Mouse (Mus musculus): ENCODE measurements around the gene Aqp11. TPM values are rescaled to one million over a fixed set of nuclear protein-coding genes. Genes with fewer than 3 reads are reported as not detected.
A peak's percentile ranks its signal among the peaks of the same experiment; 100 is the strongest.

Gene Aqp11
- 19.4 and 22.1 TPM in 2 replicates for polyA plus RNA-seq (2015; fragmentation: Nextera tagmentation; extraction: Ambion mirVana)

GRCm38 (mm10) chr7:97737638-97738456, at the start of gene Aqp11:
TSS of gene Aqp11 (minus strand) at chr7:97738289.
- Histone ChIP-seq H3K9me3 (no peaks in the 10 kb centered on the region), H3K4me3 (peak within 1 kb of the TSS; percentile 62), H3K27ac (replicated peaks) (peak within 1 kb of the TSS; percentile 18; the same call in 1 of the 2 replicates), H3K27me3 (no peaks in the 10 kb centered on the region), H3K4me1 (replicated peaks) (peaks cover 21% of the 10 kb centered on the region), H3K36me3 (no peaks in the 10 kb centered on the region), H3K9ac (peak within 1 kb of the TSS; percentile 59), H3K4me2 (peak within 1 kb of the TSS; percentile 92)
- WGBS, result under 1% methylated on average over 55 of the region's 64 CpGs
- ATAC-seq (ENCODE audit: low FRiP score, low read depth), result peak; percentile 93

GRCm38 (mm10) chr7:97783523-97783922, 45.4 kb upstream of the Aqp11 start:
- Histone ChIP-seq H3K27me3 (no peaks in the 10 kb centered on the region), H3K4me2 (no peak overlapping the region), H3K4me3 (no peak overlapping the region), H3K27ac (replicated peaks) (no peak overlapping the region), H3K36me3 (no peaks in the 10 kb centered on the region), H3K9ac (no peak overlapping the region), H3K9me3 (no peaks in the 10 kb centered on the region), H3K4me1 (replicated peaks) (no peaks in the 10 kb centered on the region)
- 65% methylated on average over 5 of the region's 5 CpGs for WGBS
- ATAC-seq (ENCODE audit: low FRiP score, low read depth), result no peak

GRCm38 (mm10) chr7:97781496-97781895, 43.4 kb upstream of the Aqp11 start:
- no peak for ATAC-seq (ENCODE audit: low FRiP score, low read depth)
- no peaks in the 10 kb centered on the region for H3K27me3 ChIP-seq
- 70% methylated on average over 8 of the region's 8 CpGs for WGBS
- H3K27ac ChIP-seq (replicated peaks), result no peak overlapping the region
- no peak overlapping the region for H3K4me3 ChIP-seq
- no peak overlapping the region for H3K4me2 ChIP-seq
- no peaks in the 10 kb centered on the region for H3K4me1 ChIP-seq (replicated peaks)
- H3K9me3 ChIP-seq, result 0 out of 2 replicates have a peak, but pooled peaks cover 3% of the 10 kb centered on the region
- H3K9ac ChIP-seq, result no peak overlapping the region
- no peaks in the 10 kb centered on the region for H3K36me3 ChIP-seq

- no peak overlapping the region for H3K27ac ChIP-seq (replicated peaks)
- 0 out of 2 replicates have a peak, but pooled peaks cover 5% of the 10 kb centered on the region for H3K9me3 ChIP-seq
- no peaks in the 10 kb centered on the region for H3K36me3 ChIP-seq
- no peak overlapping the region for H3K4me2 ChIP-seq
- ATAC-seq (ENCODE audit: low FRiP score, low read depth), result no peak
- H3K4me1 ChIP-seq (replicated peaks), result no peaks in the 10 kb centered on the region
- H3K27me3 ChIP-seq, result no peaks in the 10 kb centered on the region
- H3K4me3 ChIP-seq, result no peak overlapping the region
- no peak overlapping the region for H3K9ac ChIP-seq
- 80% methylated on average over 1 of the region's 1 CpGs for WGBS
These were observed 42.7 kb upstream of the Aqp11 start for GRCm38 (mm10) chr7:97780815-97781214.

GRCm38 (mm10) chr7:97780222-97780621, 42.1 kb upstream of the Aqp11 start:
- Histone ChIP-seq H3K4me1 (replicated peaks) (no peaks in the 10 kb centered on the region), H3K4me3 (no peak overlapping the region), H3K9me3 (0 out of 2 replicates have a peak, but pooled peaks cover 5% of the 10 kb centered on the region), H3K4me2 (no peak overlapping the region), H3K27me3 (no peaks in the 10 kb centered on the region), H3K9ac (no peak overlapping the region), H3K36me3 (no peaks in the 10 kb centered on the region), H3K27ac (replicated peaks) (no peak overlapping the region)
- 98% methylated on average over 1 of the region's 1 CpGs for WGBS
- ATAC-seq (ENCODE audit: low FRiP score, low read depth), result no peak

GRCm38 (mm10) chr7:97777191-97777590, 39.1 kb upstream of the Aqp11 start:
- WGBS, result 88% methylated on average over 4 of the region's 4 CpGs
- H3K36me3 ChIP-seq, result no peaks in the 10 kb centered on the region
- no peak for ATAC-seq (ENCODE audit: low FRiP score, low read depth)
- no peaks in the 10 kb centered on the region for H3K4me1 ChIP-seq (replicated peaks)
- no peaks in the 10 kb centered on the region for H3K27me3 ChIP-seq
- H3K4me2 ChIP-seq, result no peak overlapping the region
- H3K9me3 ChIP-seq, result 0 out of 2 replicates have a peak, but pooled peaks cover 5% of the 10 kb centered on the region
- H3K4me3 ChIP-seq, result no peak overlapping the region
- no peak overlapping the region for H3K9ac ChIP-seq
- H3K27ac ChIP-seq (replicated peaks), result no peak overlapping the region

GRCm38 (mm10) chr7:97775923-97776322, 37.8 kb upstream of the Aqp11 start:
- Histone ChIP-seq H3K36me3 (no peaks in the 10 kb centered on the region), H3K4me1 (replicated peaks) (no peaks in the 10 kb centered on the region), H3K27ac (replicated peaks) (no peak overlapping the region), H3K27me3 (no peaks in the 10 kb centered on the region), H3K9me3 (0 out of 2 replicates have a peak, but pooled peaks cover 5% of the 10 kb centered on the region), H3K4me2 (no peak overlapping the region), H3K4me3 (no peak overlapping the region), H3K9ac (no peak overlapping the region)
- ATAC-seq (ENCODE audit: low FRiP score, low read depth), result no peak
- 89% methylated on average over 2 of the region's 2 CpGs for WGBS

- Histone ChIP-seq H3K27ac (replicated peaks) (no peak overlapping the region), H3K4me1 (replicated peaks) (no peaks in the 10 kb centered on the region), H3K4me3 (no peak overlapping the region), H3K9me3 (0 out of 2 replicates have a peak, but pooled peaks cover 5% of the 10 kb centered on the region), H3K9ac (no peak overlapping the region), H3K27me3 (no peaks in the 10 kb centered on the region), H3K36me3 (no peaks in the 10 kb centered on the region), H3K4me2 (no peak overlapping the region)
- ATAC-seq (ENCODE audit: low FRiP score, low read depth), result no peak
- WGBS, result 41% methylated on average over 3 of the region's 3 CpGs
These were observed 37.3 kb upstream of the Aqp11 start for GRCm38 (mm10) chr7:97775380-97775779.

GRCm38 (mm10) chr7:97770841-97771620, 32.9 kb upstream of the Aqp11 start:
- Histone ChIP-seq H3K4me3 (no peak overlapping the region), H3K4me2 (no peak overlapping the region), H3K9me3 (no peaks in the 10 kb centered on the region), H3K9ac (no peak overlapping the region), H3K4me1 (replicated peaks) (no peaks in the 10 kb centered on the region), H3K27me3 (no peaks in the 10 kb centered on the region), H3K36me3 (no peaks in the 10 kb centered on the region), H3K27ac (replicated peaks) (no peak overlapping the region)
- WGBS, result 82% methylated on average over 6 of the region's 6 CpGs
- no peak for ATAC-seq (ENCODE audit: low FRiP score, low read depth)

GRCm38 (mm10) chr7:97769020-97769419, 30.9 kb upstream of the Aqp11 start:
- no peak for ATAC-seq (ENCODE audit: low FRiP score, low read depth)
- no peak overlapping the region for H3K4me3 ChIP-seq
- H3K27me3 ChIP-seq, result no peaks in the 10 kb centered on the region
- no peaks in the 10 kb centered on the region for H3K36me3 ChIP-seq
- no peaks in the 10 kb centered on the region for H3K4me1 ChIP-seq (replicated peaks)
- H3K27ac ChIP-seq (replicated peaks), result no peak overlapping the region
- H3K9ac ChIP-seq, result no peak overlapping the region
- no peaks in the 10 kb centered on the region for H3K9me3 ChIP-seq
- no peak overlapping the region for H3K4me2 ChIP-seq
- WGBS, result 87% methylated on average over 4 of the region's 4 CpGs

- Histone ChIP-seq H3K36me3 (no peaks in the 10 kb centered on the region), H3K4me3 (no peak overlapping the region), H3K4me1 (replicated peaks) (no peaks in the 10 kb centered on the region), H3K9me3 (no peaks in the 10 kb centered on the region), H3K9ac (no peak overlapping the region), H3K27ac (replicated peaks) (no peak overlapping the region), H3K4me2 (no peak overlapping the region), H3K27me3 (no peaks in the 10 kb centered on the region)
- WGBS, result 82% methylated on average over 8 of the region's 8 CpGs
- no peak for ATAC-seq (ENCODE audit: low FRiP score, low read depth)
These were observed 29.8 kb upstream of the Aqp11 start for GRCm38 (mm10) chr7:97767841-97768240.
